ENCODE assay signal across 9 mouse cellular contexts in the genomic region with DNA sequence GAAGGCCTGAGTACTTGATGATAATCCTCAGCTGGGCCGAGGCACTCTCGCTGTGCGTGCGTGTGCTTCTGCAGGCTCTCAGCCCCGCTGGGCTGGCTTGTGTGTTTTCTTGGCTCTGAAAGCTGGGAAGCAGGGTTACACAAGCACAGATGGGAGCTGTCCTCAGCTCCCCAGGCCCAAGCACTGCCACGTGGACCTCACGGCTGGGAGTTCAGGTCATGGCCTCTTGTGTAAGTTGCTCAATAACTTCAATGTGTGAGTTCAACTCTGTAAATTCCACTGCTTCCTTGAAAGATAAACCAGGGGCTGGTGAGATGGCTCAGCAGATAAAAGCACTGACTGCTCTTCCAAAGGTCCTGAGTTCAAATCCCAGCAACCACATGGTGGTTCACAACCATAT. TPM values are rescaled to one million over a fixed set of nuclear protein-coding genes. Genes with fewer than 3 reads are reported as not detected.
DNase-seq lines count a peak whose midpoint lies in the region; ATAC-seq lines count a peak whose summit lies in the region.
"Had no signal": no experiment of that assay in that cellular context is flagged by ENCODE, and none has a peak within 500 bp of the region (broad histone marks: within the 10 kb centered on the region; RNA-seq: fewer than 3 reads in every experiment).

No protein-coding gene starts in this region.

- no peak for ATAC-seq in hindbrain, embryonic 11.5 days (ENCODE audit: low FRiP score)
- no peak for ATAC-seq in hindbrain, embryonic 12.5 days (ENCODE audit: low FRiP score)
- ATAC-seq in erythroblast, adult 5-6 weeks (replicated peaks; ENCODE audit: low FRiP score, poor library complexity, severe bottlenecking): no peak

- H3K9me3 ChIP-seq in hindbrain, embryonic 11.5 days (ENCODE audit: control insufficient read depth, low read length): no peaks in the 10 kb centered on the region
- no peaks in the 10 kb centered on the region for H3K9me3 ChIP-seq in hindbrain, embryonic 12.5 days (replicated peaks)

- no peak overlapping the region for H3K27ac ChIP-seq in hindbrain, embryonic 11.5 days (ENCODE audit: low read depth, low read length)
- no peak overlapping the region for H3K27ac ChIP-seq in hindbrain, embryonic 12.5 days

- H3K4me3 ChIP-seq in hindbrain, embryonic 11.5 days (ENCODE audit: low read depth, low read length): no peak overlapping the region
- no peak overlapping the region for H3K4me3 ChIP-seq in hindbrain, embryonic 12.5 days

- no peak overlapping the region for H3K9ac ChIP-seq in hindbrain, embryonic 11.5 days (ENCODE audit: low read depth, low read length)
- H3K9ac ChIP-seq in hindbrain, embryonic 12.5 days: no peak overlapping the region

- WGBS in hindbrain, embryonic 11.5 days: 75% methylated on average over 7 of the region's 7 CpGs
- WGBS in hindbrain, embryonic 12.5 days: 70% methylated on average over 7 of the region's 7 CpGs

- peak; percentile 11 for DNase-seq in hindbrain, embryonic 11.5 days (ENCODE audit: low spot score)
- DNase-seq in heart, adult 9 months (ENCODE audit: low spot score in 2 of 2): peak; percentile 87 to 88
- peak; percentile 79 to 93 for DNase-seq in kidney, postnatal 36 days
- DNase-seq in ovary, postnatal 36 days (ENCODE audit: low spot score): peak; percentile 47
- no peak for DNase-seq in thymus, postnatal 10 days (ENCODE audit: low spot score in 2 of 2)
- no peak for DNase-seq in urinary bladder, postnatal 10 days (ENCODE audit: low spot score)
- DNase-seq: layer of hippocampus, adult 9-11 months had no signal

- no peak overlapping the region for H3K4me2 ChIP-seq in hindbrain, embryonic 11.5 days (replicated peaks; ENCODE audit: low read depth, low read length)
- no peak overlapping the region for H3K4me2 ChIP-seq in hindbrain, embryonic 12.5 days (replicated peaks)

- H3K4me1 ChIP-seq in hindbrain, embryonic 11.5 days (replicated peaks; ENCODE audit: control insufficient read depth, insufficient read depth, low read length): no peaks in the 10 kb centered on the region
- no peaks in the 10 kb centered on the region for H3K4me1 ChIP-seq in hindbrain, embryonic 12.5 days

- no peaks in the 10 kb centered on the region for H3K36me3 ChIP-seq in hindbrain, embryonic 11.5 days (ENCODE audit: control insufficient read depth, insufficient read depth, low read length)
- H3K36me3 ChIP-seq in hindbrain, embryonic 12.5 days: no peaks in the 10 kb centered on the region

- H3K27me3 ChIP-seq in hindbrain, embryonic 11.5 days (ENCODE audit: control insufficient read depth, insufficient read depth, low read length): no peaks in the 10 kb centered on the region
- H3K27me3 ChIP-seq in hindbrain, embryonic 12.5 days: no peaks in the 10 kb centered on the region

RNA-seq across cellular contexts. Expression of gene B4galt1, which starts 24.9 kb away (rescaled TPM):
- 15.1 and 16.2 TPM in 2 replicates for polyA plus RNA-seq in hindbrain, embryonic 11.5 days (2014; fragmentation: Nextera tagmentation; extraction: Ambion mirVana)
- 20.3 and 21.5 TPM in 2 replicates for polyA plus RNA-seq in hindbrain, embryonic 12.5 days (2016; fragmentation: Nextera tagmentation; extraction: Ambion mirVana)
- total RNA-seq in erythroblast, adult 5-6 weeks (2015; ENCODE audit: low replicate concordance): 34.5 and 42.3 TPM in 2 replicates
- total RNA-seq in erythroblast, adult 5-6 weeks (2017; ENCODE audit: low replicate concordance): 29.7 and 31.4 TPM in 2 replicates

Comparison
In these comparisons a context has a peak if more than half of its experiments do, and no peak if none do; other contexts are left out.
1. DNase-seq: peak in hindbrain, embryonic 11.5 days (single experiment), heart, adult 9 months (2 of 2), kidney, postnatal 36 days (2 of 2) and ovary, postnatal 36 days (single experiment); none in thymus, postnatal 10 days (0 of 2) and urinary bladder, postnatal 10 days (single experiment).